Mouse (Mus musculus): ENCODE measurements around the gene Gjb6. TPM values are rescaled to one million over a fixed set of nuclear protein-coding genes. Genes with fewer than 3 reads are reported as not detected.

Gene Gjb6
- 11.8 and 15.2 TPM in 2 replicates for polyA plus RNA-seq (2016; fragmentation: Nextera tagmentation; extraction: Ambion mirVana)

- Histone ChIP-seq H3K4me3 (peak within 1 kb of the TSS; percentile 42), H3K9me3 (no peaks in the 10 kb centered on the region), H3K27ac (no peak within 1 kb of the TSS), H3K36me3 (no peaks in the 10 kb centered on the region), H3K4me1 (peaks cover 12% of the 10 kb centered on the region; the same call in 1 of the 2 replicates), H3K27me3 (peaks cover 53% of the 10 kb centered on the region), H3K9ac (peak within 1 kb of the TSS; percentile 45), H3K4me2 (replicated peaks) (peak within 1 kb of the TSS; percentile 77)
- 3% methylated on average over 33 of the region's 33 CpGs for WGBS
- 0 out of 2 replicates have a peak, but pooled peaks have one; percentile 52 for ATAC-seq (ENCODE audit: insufficient number of reproducible peaks, insufficient read depth, low FRiP score, low TSS enrichment)
These were observed at the start of gene Gjb6 for GRCm38 (mm10) chr14:57133161-57133661. Gjb6 (minus strand) TSS chr14:57133611.

- H3K4me3 ChIP-seq, result no peak overlapping the region
- H3K4me1 ChIP-seq, result no peaks in the 10 kb centered on the region
- H3K9ac ChIP-seq, result no peak overlapping the region
- H3K4me2 ChIP-seq (replicated peaks), result no peak overlapping the region
- no peaks in the 10 kb centered on the region for H3K36me3 ChIP-seq
- H3K9me3 ChIP-seq, result no peaks in the 10 kb centered on the region
- no peak for ATAC-seq (ENCODE audit: insufficient number of reproducible peaks, insufficient read depth, low FRiP score, low TSS enrichment)
- H3K27ac ChIP-seq, result no peak overlapping the region
- H3K27me3 ChIP-seq, result no peaks in the 10 kb centered on the region
- WGBS, result 86% methylated on average over 3 of the region's 3 CpGs
These were observed 32.1 kb upstream of the Gjb6 start for GRCm38 (mm10) chr14:57165493-57165892.

GRCm38 (mm10) chr14:57161833-57162232 is 28.4 kb upstream of the Gjb6 start:
- H3K9ac ChIP-seq, result no peak overlapping the region; the same call in 1 of the 2 replicates
- 44% methylated on average over 2 of the region's 2 CpGs for WGBS
- H3K27me3 ChIP-seq, result no peaks in the 10 kb centered on the region
- H3K9me3 ChIP-seq, result no peaks in the 10 kb centered on the region
- no peak overlapping the region for H3K27ac ChIP-seq
- H3K4me2 ChIP-seq (replicated peaks), result no peak overlapping the region
- H3K36me3 ChIP-seq, result no peaks in the 10 kb centered on the region
- H3K4me3 ChIP-seq, result no peak overlapping the region
- ATAC-seq (ENCODE audit: insufficient number of reproducible peaks, insufficient read depth, low FRiP score, low TSS enrichment), result no peak
- no peaks in the 10 kb centered on the region for H3K4me1 ChIP-seq

- WGBS, result 67% methylated on average over 4 of the region's 4 CpGs
- H3K36me3 ChIP-seq, result no peaks in the 10 kb centered on the region
- H3K27ac ChIP-seq, result no peak overlapping the region
- H3K4me3 ChIP-seq, result no peak overlapping the region
- H3K4me2 ChIP-seq (replicated peaks), result no peak overlapping the region
- ATAC-seq (ENCODE audit: insufficient number of reproducible peaks, insufficient read depth, low FRiP score, low TSS enrichment), result no peak
- no peaks in the 10 kb centered on the region for H3K4me1 ChIP-seq
- H3K9ac ChIP-seq, result no peak overlapping the region
- no peaks in the 10 kb centered on the region for H3K27me3 ChIP-seq
- no peaks in the 10 kb centered on the region for H3K9me3 ChIP-seq
These were observed 27.8 kb upstream of the Gjb6 start for GRCm38 (mm10) chr14:57161201-57161600.

- Histone ChIP-seq H3K36me3 (no peaks in the 10 kb centered on the region), H3K4me3 (no peak overlapping the region)
- ATAC-seq (ENCODE audit: insufficient number of reproducible peaks, insufficient read depth, low FRiP score, low TSS enrichment), result no peak
These were observed 21.5 kb upstream of the Gjb6 start for GRCm38 (mm10) chr14:57154916-57155315.

GRCm38 (mm10) chr14:57145741-57146140 is 12.3 kb upstream of the Gjb6 start:
- 48% methylated on average over 4 of the region's 4 CpGs for WGBS
- H3K27ac ChIP-seq, result no peak overlapping the region
- no peak overlapping the region for H3K4me2 ChIP-seq (replicated peaks)

More at GRCm38 (mm10) chr14:57154916-57155315, 21.5 kb upstream of the Gjb6 start:
- no peaks in the 10 kb centered on the region for H3K9me3 ChIP-seq
- no peak overlapping the region for H3K9ac ChIP-seq
- WGBS, result 46% methylated on average over 6 of the region's 6 CpGs
- peaks cover 7% of the 10 kb centered on the region for H3K4me1 ChIP-seq
- H3K27me3 ChIP-seq, result no peaks in the 10 kb centered on the region
- H3K27ac ChIP-seq, result no peak overlapping the region
- no peak overlapping the region for H3K4me2 ChIP-seq (replicated peaks)

GRCm38 (mm10) chr14:57135265-57135664 is 1.9 kb upstream of the Gjb6 start:
- ATAC-seq (ENCODE audit: insufficient number of reproducible peaks, insufficient read depth, low FRiP score, low TSS enrichment), result no peak
- no peak overlapping the region for H3K27ac ChIP-seq
- peaks cover 12% of the 10 kb centered on the region; the same call in 1 of the 2 replicates for H3K4me1 ChIP-seq
- no peaks in the 10 kb centered on the region for H3K36me3 ChIP-seq
- no peak overlapping the region for H3K9ac ChIP-seq
- peaks cover 53% of the 10 kb centered on the region for H3K27me3 ChIP-seq
- H3K4me3 ChIP-seq, result no peak overlapping the region
- WGBS, result 64% methylated on average over 8 of the region's 8 CpGs
- no peaks in the 10 kb centered on the region for H3K9me3 ChIP-seq
- no peak overlapping the region for H3K4me2 ChIP-seq (replicated peaks)

More at GRCm38 (mm10) chr14:57145741-57146140, 12.3 kb upstream of the Gjb6 start:
- no peaks in the 10 kb centered on the region for H3K9me3 ChIP-seq
- no peaks in the 10 kb centered on the region for H3K27me3 ChIP-seq
- no peaks in the 10 kb centered on the region for H3K36me3 ChIP-seq
- no peaks in the 10 kb centered on the region for H3K4me1 ChIP-seq
- no peak overlapping the region for H3K4me3 ChIP-seq
- H3K9ac ChIP-seq, result no peak overlapping the region
- no peak for ATAC-seq (ENCODE audit: insufficient number of reproducible peaks, insufficient read depth, low FRiP score, low TSS enrichment)

- Histone ChIP-seq H3K4me1 (peaks cover under 1% of the 10 kb centered on the region; the same call in 1 of the 2 replicates), H3K4me2 (replicated peaks) (no peak overlapping the region), H3K27ac (no peak overlapping the region), H3K36me3 (no peaks in the 10 kb centered on the region), H3K27me3 (peaks cover 11% of the 10 kb centered on the region), H3K4me3 (no peak overlapping the region), H3K9me3 (no peaks in the 10 kb centered on the region), H3K9ac (no peak overlapping the region)
- no peak for ATAC-seq (ENCODE audit: insufficient number of reproducible peaks, insufficient read depth, low FRiP score, low TSS enrichment)
- WGBS, result 61% methylated on average over 4 of the region's 4 CpGs
These were observed 6.0 kb downstream of the Gjb6 start for GRCm38 (mm10) chr14:57127383-57127782.

GRCm38 (mm10) chr14:57122295-57122694 is 11.1 kb downstream of the Gjb6 start:
- no peak overlapping the region for H3K27ac ChIP-seq
- no peak overlapping the region for H3K4me2 ChIP-seq (replicated peaks)
- ATAC-seq (ENCODE audit: insufficient number of reproducible peaks, insufficient read depth, low FRiP score, low TSS enrichment), result no peak
- no peaks in the 10 kb centered on the region for H3K9me3 ChIP-seq
- WGBS, result 79% methylated on average over 7 of the region's 7 CpGs
- H3K36me3 ChIP-seq, result no peaks in the 10 kb centered on the region
- no peak overlapping the region for H3K9ac ChIP-seq
- no peaks in the 10 kb centered on the region for H3K27me3 ChIP-seq
- H3K4me3 ChIP-seq, result no peak overlapping the region
- H3K4me1 ChIP-seq, result no peaks in the 10 kb centered on the region

GRCm38 (mm10) chr14:57115823-57116544 is 17.4 kb downstream of the Gjb6 start, which contains the start of gene Gm4491:
Gm4491 (minus strand) TSS chr14:57115883.
- H3K9me3 ChIP-seq, result no peaks in the 10 kb centered on the region
- no peak within 1 kb of the TSS for H3K4me2 ChIP-seq (replicated peaks)
- H3K36me3 ChIP-seq, result no peaks in the 10 kb centered on the region
- no peak within 1 kb of the TSS for H3K4me3 ChIP-seq
- no peak for ATAC-seq (ENCODE audit: insufficient number of reproducible peaks, insufficient read depth, low FRiP score, low TSS enrichment)
- H3K27me3 ChIP-seq, result 0 out of 2 replicates have a peak, but pooled peaks cover 7% of the 10 kb centered on the region
- 18% methylated on average over 13 of the region's 13 CpGs for WGBS
- no peak within 1 kb of the TSS for H3K27ac ChIP-seq
- no peak within 1 kb of the TSS for H3K9ac ChIP-seq
- H3K4me1 ChIP-seq, result peaks cover 7% of the 10 kb centered on the region

- no peaks in the 10 kb centered on the region for H3K9me3 ChIP-seq
- 12% methylated on average over 4 of the region's 4 CpGs for WGBS
- H3K27me3 ChIP-seq, result peaks cover 38% of the 10 kb centered on the region
- H3K4me3 ChIP-seq, result no peak overlapping the region
- no peak for ATAC-seq (ENCODE audit: insufficient number of reproducible peaks, insufficient read depth, low FRiP score, low TSS enrichment)
- H3K4me2 ChIP-seq (replicated peaks), result no peak overlapping the region
- H3K9ac ChIP-seq, result no peak overlapping the region
- no peak overlapping the region for H3K27ac ChIP-seq
- no peaks in the 10 kb centered on the region for H3K36me3 ChIP-seq
- peaks cover 11% of the 10 kb centered on the region for H3K4me1 ChIP-seq
These were observed 24.2 kb downstream of the Gjb6 start for GRCm38 (mm10) chr14:57109194-57109593.

- peaks cover 14% of the 10 kb centered on the region for H3K4me1 ChIP-seq
- H3K4me3 ChIP-seq, result no peak overlapping the region
- no peaks in the 10 kb centered on the region for H3K9me3 ChIP-seq
- H3K9ac ChIP-seq, result no peak overlapping the region
- no peak for ATAC-seq (ENCODE audit: insufficient number of reproducible peaks, insufficient read depth, low FRiP score, low TSS enrichment)
- H3K36me3 ChIP-seq, result no peaks in the 10 kb centered on the region
- WGBS, result 71% methylated on average over 5 of the region's 5 CpGs
- H3K4me2 ChIP-seq (replicated peaks), result no peak overlapping the region
- H3K27me3 ChIP-seq, result peaks cover 50% of the 10 kb centered on the region
- no peak overlapping the region for H3K27ac ChIP-seq
These were observed 25.5 kb downstream of the Gjb6 start for GRCm38 (mm10) chr14:57107916-57108315.

Measured in embryonic facial prominence, embryonic 12.5 days (tissue).